Mouse (Mus musculus): ENCODE data around the gene Gm10642.

Gm10642 gene

DNA sequence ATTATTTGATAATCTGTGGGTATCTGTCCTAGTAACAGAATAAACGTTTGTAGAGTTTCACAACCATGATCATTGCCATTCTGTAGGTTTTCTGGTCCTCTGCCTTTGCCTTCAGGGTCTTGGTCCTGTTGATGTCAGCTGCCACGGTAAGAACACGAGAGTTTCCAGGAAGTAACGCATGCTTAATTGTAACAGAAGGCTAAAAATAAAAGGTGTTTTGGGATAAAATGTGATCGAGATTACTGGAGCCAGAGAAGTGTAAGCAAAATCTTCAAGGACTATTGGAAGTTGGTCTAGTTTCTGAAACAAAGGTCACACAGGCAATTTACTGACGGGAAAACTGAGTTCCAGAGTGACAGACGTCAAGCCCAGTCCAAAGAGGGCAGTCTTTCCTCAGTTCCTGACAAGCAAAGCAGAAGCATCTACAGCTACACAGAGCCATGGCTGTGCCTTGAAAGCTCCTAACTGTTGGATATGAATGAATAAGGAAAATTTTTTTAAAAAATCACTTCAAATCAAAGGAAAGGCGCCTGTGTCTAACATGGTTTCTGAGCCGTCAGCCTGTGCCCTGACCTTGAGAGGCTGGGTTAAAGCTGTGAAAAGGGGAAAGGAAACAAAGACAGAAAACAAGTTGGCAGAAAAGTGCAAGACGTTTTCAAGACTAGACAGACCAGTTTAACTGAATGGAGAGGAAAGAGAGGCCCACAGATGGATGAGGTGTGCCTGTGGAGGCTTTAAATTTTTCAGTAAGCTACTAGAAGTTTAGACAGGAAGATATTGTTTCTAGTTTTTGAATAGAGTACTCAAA lies 15.9 kb downstream of the Gm10642 start:
- no peak for DNase-seq (ENCODE audit: low spot score in 2 of 2)

DNA sequence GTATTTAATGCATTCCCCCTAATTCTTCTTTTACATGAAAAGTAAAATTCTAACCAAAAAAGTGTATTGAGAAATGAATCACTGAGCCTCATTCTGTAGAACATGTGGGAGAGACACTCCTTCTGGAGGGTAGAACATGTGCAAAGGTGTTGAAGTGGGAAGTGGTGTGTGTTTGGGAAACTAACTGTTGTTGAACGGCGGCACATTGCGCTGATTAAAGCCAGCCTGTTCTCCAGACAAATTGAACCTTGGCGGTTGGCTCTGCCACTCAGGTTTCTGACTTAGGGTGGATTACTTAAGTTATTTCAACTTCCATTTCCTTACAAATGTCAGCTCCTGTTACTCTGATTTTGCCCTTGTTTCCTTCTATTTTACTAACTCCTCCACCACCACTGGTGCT lies 17.6 kb downstream of the Gm10642 start:
- DNase-seq (ENCODE audit: low spot score in 2 of 2): no peak

DNA sequence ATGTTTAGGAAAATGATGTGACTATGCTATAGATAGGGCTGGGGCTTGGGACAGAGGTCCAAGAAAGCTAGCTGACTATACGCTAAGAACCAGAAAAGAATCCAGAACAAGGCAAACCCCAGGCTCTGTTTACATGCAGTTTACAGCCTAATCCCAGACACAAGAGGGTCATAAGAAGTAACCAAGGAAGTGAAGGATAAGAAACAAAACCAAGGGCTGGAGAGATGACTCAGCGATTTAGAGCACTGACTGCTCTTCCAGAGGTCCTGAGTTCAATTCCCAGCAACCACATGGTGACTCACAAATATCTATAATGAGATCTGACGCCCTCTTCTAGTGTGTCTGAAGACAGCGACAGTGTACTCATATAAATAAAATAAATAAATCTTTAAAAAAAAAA lies 19.1 kb downstream of the Gm10642 start:
- no peak for DNase-seq (ENCODE audit: low spot score in 2 of 2)

DNA sequence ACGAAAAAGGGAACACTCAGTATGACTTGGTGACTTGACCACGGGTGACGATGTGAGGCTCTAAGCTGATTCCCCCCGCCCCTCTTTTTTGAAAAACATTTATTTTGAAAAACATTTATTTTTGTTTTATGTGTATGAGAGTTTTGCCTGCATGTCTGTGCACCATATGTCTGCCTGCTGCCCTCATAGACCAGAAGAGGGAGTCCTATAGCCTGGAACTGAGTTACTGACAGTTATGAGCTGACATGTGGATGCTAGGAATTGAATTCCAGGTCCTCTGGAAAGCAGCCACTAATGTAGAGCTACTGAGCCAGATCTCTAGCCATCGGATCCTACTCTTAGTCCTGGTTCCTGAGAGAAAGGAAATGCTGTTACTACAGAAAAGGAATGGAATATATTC lies 19.9 kb downstream of the Gm10642 start:
- no peak for DNase-seq (ENCODE audit: low spot score in 2 of 2)

DNA sequence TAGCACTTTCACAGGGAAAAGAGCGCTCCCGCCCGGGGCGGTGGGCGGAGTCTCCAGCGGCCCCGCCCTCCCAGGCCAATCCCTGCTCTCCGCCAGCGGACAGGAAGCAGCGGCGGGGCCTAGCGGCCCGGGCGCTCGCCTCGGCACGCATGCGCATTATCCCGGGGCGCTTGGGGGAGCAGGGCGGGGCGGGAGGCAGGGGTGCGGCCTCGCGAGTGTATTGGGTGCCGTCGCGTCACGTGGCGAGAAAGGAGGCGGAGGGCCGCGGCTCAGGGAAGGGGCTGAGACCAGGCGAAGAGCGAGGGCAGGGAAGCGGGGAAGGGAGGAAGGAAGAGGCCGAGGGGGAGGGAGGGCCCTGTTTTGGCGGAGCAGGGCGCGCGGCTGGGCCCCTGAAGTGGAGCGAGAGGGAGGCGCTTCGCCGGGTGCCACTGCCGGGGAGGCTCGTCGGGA lies 22.7 kb downstream of the Gm10642 start, which contains the start of gene Adam10:
Gene Adam10, plus strand, starts transcription at position 316 of the 450 bp plus-strand sequence.
- DNase-seq (ENCODE audit: low spot score in 2 of 2): peak; percentile 99

DNA sequence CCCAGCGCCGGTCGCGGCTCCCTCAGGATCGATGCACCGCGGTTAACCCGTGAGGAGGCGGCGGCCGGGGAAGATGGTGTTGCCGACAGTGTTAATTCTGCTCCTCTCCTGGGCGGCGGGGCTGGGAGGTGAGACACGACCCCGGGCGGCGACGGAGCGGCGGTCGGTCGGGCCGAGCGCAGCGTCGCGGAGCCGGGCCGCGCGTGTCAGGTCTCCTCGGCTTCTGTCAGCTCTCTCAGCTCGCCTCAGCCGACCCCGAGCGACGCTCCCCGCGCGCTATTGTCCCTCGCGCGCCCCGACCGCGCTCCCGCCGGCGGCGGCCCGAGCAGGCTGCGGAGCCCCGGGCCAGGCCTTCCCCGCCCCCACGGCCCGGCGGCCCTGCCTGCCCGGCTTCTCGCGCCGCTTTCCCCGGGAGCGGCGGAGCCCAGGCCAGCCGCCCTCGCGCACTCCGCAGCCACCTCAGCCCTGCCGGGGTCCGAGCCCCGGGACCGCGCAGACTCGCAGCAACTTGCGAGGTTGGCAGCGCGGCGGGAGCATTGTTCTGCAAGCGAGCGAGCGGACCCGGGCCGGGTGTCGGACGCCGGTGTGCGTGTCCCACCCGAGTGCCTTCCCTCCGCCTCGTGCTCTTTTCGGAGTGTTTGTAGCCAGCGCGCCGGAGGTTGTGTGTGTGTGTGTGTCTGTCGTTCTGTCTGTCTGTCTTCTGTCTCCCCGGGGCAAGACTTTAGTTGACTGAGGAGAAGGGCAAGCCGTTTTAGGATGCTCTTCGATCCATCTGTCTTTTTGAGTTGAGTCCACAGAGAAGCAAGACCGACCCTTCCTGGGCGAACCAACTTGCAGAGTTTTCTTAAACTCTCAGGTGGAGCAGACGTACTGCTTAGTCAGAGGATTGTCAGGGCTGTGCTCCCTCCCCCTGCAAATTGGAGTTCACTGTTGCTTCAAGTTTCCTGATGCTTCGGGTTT lies 23.4 kb downstream of the Gm10642 start:
- DNase-seq (ENCODE audit: low spot score in 2 of 2): peak; percentile 49 to 60

DNA sequence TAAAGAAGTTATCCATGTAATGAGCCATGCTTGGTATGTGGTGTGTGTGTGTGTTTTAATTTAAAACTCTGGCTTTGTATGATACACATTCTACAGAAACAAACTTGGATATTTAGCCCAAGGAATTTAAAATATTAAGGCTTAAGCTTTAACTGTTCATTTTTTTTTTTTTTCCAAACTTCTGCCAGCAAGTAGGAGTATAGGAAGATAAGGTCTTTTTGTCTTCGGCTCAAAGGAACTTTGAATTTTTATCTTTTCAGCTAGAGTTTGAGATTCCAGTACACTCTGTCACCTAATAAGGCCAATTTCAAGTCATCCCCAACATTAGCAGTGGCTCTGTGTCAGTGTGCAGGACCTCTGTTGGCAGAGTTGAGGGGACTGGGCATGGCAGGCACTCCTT lies 26.2 kb downstream of the Gm10642 start:
- DNase-seq (ENCODE audit: low spot score in 2 of 2): no peak

DNA sequence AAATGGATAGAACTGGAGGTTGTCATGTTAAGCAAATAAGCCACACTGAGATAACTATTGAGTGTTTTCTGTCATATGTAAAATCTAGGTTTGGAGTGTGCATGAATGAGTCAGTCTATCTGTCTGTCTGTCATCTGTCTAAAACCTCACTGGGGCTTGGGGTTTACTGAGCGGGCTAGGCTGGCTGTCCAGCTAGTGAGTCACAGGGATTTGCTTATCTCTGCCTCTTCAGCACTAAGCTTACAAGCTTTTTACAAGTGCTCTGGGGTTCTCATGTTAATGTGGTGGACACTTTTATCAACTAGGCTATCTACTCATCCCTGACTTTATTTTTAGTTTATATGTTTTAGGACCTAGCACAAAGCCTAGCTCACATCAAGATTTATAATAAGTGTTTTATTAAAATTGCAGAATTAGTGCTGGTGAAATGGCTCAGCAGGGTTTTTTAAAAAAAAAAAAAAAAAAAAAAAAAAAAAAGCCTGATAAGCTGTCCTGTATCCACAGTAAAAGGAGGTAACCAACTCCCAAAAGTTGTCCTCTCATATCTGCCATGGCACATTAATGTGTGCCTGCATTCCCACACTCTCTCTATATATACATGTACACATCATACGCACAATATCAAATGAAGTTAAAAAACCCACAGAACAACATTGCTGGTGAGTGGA lies 32.4 kb downstream of the Gm10642 start:
- DNase-seq (ENCODE audit: low spot score in 2 of 2): no peak

DNA sequence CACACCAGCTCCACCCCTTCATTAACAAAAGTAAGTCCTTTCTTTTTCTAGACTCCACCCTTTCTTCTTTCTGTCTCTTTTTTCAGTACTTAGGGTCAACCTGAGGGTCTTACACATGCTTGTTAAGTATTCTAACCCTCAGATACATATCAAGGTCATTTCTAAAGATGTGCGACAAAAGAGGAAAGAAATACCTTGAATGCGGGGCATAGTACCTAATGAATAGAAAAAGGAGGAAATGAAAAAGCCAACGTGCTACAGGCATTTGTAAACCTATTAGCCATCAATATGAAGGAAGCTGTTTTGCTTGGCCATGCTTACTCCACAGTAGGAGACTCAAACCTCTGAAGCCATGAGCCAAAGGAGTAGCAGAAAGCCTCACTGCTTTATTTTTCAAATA lies 33.9 kb downstream of the Gm10642 start:
- no peak for DNase-seq (ENCODE audit: low spot score in 2 of 2)

DNA sequence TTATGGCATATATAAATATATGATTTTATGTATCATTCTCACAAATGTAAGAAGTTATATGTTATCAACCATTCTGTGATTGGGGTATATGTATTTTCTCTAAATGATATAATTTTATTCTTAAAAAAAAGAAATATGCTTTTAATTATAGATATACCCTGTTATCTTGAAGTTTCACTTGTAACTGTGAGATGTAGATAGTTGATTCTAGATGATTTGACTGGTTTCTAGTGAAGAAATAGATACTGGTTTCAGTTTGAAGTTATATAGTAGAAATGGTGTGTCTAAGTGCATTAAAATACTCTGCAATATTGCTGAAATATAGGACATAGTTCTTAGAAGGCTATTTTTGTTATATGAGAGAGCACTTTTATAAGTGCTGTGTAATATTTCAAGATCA lies 34.5 kb downstream of the Gm10642 start:
- DNase-seq (ENCODE audit: low spot score in 2 of 2): no peak

DNA sequence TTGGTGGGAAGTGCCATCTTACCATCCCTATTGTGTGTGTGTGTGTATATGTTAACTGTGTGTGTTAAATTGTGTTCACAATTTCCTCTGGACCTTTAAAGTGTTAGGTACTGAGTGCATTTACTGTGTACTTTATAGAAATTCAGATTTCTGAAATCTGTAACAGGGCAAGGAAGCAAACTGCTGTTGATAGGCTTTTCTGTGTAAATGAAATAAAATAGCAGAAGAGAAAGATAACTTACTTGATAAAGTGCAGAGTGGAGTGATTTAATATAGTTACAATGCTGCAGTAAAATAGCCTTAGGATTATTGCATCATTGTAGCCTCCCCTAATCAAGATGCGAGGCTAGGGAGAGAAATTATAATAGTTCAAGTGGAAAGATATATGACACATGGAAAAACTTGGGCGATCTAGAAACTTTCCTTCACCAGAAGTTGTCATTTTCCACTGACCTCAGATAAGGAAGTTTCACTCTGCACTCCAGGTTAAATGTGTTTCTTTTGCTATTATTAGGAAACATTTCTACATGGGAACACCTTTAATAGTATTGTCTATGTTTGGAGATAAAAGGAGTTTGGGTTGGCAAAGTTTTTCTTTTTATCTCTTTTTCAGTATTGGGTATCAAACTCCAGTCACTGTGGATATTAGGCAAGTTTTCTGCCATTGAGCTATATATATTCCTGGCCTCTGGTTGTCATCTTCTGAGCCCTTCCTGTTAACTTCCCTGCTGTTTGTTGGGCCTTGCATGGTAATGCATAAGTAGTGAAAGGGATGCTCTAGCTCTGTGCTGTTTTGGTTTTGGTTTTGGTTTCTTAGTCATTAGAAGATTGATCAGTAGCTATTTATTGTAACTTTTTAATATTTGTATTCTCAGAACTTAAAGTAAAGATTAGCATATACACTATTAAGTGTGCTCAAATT lies 36.0 kb downstream of the Gm10642 start:
- no peak for DNase-seq (ENCODE audit: low spot score in 2 of 2)

DNA sequence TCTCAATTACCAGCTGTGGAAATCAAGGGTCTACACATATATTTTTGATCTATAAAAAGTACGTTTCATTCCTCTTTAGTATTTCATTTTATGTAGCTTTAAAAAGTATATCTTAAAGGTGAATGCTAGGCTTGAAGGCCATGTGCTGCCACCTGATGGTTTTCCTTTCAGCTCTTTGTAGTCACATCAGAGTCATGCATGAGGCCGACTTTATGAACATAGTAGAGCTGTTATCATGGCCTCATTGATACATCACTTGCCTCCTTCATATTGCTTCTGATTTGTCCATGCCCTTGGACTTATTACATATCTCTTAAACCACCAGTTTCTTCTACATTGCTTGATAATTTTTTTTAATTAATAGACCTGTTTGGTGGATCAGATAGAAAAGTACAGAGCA lies 39.7 kb downstream of the Gm10642 start:
- DNase-seq (ENCODE audit: low spot score in 2 of 2): no peak

DNA sequence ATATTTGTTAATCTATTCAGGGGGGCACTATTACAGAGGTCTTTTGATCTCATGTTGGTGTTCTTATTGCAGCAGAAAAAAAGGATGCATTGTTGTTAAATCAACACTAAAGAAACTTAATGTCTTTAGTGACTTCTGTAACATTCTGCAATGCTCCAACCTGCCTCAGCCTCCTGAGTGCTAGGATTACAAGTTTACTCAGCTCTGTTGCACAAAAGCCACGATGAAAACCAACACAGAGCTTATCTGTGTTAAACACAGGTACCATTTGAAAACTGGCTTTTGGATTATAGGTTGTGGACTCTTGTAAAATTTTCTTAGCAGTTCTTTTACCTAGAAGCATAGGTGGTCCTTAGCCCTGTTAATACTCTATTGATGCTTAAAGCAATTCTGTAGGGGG lies 42.0 kb downstream of the Gm10642 start:
- no peak for DNase-seq (ENCODE audit: low spot score in 2 of 2)

DNA sequence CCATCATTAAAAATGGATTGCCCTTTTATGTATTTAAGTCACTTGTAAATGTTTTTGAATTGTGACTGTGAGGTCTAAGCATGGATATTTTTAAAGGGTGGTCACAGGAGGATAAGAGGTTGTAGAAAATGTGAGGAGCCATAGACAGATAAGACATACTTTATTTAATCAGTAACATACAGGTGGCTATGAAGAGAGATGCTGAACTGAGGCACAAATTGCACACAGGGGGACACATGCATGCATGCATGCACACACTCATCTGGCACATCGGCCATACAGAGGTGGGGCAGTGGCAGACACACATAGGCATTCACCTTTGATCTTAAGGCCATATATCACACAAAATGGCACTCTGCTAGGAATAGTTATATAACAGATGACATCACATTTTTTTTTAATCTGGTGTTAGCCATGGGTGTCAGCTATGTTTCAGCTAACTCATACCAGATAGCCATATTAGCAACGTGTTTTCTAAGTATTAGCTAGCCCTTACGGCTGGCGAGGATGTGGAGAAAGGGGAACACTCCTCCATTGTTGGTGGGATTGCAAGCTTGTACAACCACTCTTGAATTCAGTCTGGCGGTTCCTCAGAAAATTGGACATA lies 47.6 kb downstream of the Gm10642 start:
- DNase-seq (ENCODE audit: low spot score in 2 of 2): no peak

DNA sequence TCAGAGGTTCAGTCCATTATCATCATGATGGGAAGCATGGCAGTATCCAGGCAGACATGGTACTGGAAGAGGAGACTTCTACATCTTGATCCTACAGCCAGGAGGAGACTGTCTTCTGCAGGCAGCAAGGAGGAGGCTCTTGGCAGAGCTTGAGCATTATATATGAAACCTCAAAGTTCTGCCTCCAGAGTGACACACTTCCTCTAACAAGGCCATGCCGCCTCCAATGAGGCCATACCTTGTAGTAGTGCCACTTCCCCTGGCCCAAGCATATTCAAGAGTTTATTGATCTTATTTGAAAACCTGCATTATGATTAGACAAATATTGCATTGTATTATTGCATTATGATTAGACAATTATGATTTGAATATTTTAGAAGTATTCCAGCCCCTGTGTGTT lies 50.4 kb downstream of the Gm10642 start:
- DNase-seq (ENCODE audit: low spot score in 2 of 2): no peak

Data from urinary bladder, postnatal 4 days (tissue).